Mouse (Mus musculus) heart, embryonic 14.5 days (tissue): ENCODE data around the gene Wdr11. TPM values are rescaled to one million over a fixed set of nuclear protein-coding genes. Genes with fewer than 3 reads are reported as not detected.

Experiments
- ATAC-seq: fragments of 200-750 bp; cut with Nextera tagmentation; 2 replicates; pipeline ENCODE4 v1.8.0; 2017; ENCODE audit warnings: low read depth, moderate TSS enrichment; ENCODE audit not compliant: insufficient number of reproducible peaks, insufficient read depth, low FRiP score
- H3K27ac ChIP-seq, 2 experiments: fragments of 200-500 bp in 1 of 2; fragments of 300-500 bp in 1 of 2; sonication (generic) in 1 of 2; replicated peaks in 1 of 2; 2 replicates each; pipeline ENCODE4 v1.5.1; 2012 to 2014; ENCODE audit warnings: low read depth in 2 of 2, low read length in 2 of 2, control low read depth in 1 of 2, mild to moderate bottlenecking in 1 of 2, mixed read lengths in 1 of 2; ENCODE audit not compliant: control insufficient read depth in 1 of 2, insufficient read depth in 1 of 2
- H3K27me3 ChIP-seq: fragments of 300-500 bp; sonication (generic); 2 replicates; pipeline ENCODE4 v1.6.1; 2014; ENCODE audit warnings: mild to moderate bottlenecking, low read length, control low read depth; ENCODE audit not compliant: control insufficient read depth, insufficient read depth
- H3K36me3 ChIP-seq: fragments of 300-500 bp; sonication (generic); 2 replicates; pipeline ENCODE4 v1.6.1; 2014; ENCODE audit warnings: mild to moderate bottlenecking, control low read depth, low read length, mixed read lengths; ENCODE audit not compliant: control insufficient read depth, insufficient read depth
- H3K4me1 ChIP-seq, 2 experiments: fragments of 200-500 bp in 1 of 2; fragments of 300-500 bp in 1 of 2; sonication (generic) in 1 of 2; 2 replicates each; pipeline ENCODE4 v1.6.1; 2012 to 2014; ENCODE audit warnings: low read length in 2 of 2, control low read depth in 1 of 2, mixed read lengths in 1 of 2; ENCODE audit not compliant: control insufficient read depth in 2 of 2, insufficient read depth in 2 of 2
- H3K4me2 ChIP-seq: fragments of 300-500 bp; sonication (generic); 2 replicates; pipeline ENCODE4 v1.6.1; 2014; ENCODE audit warnings: mild to moderate bottlenecking, low read length
- H3K4me3 ChIP-seq, 2 experiments: fragments of 200-500 bp in 1 of 2; fragments of 300-500 bp in 1 of 2; sonication (generic) in 1 of 2; 2 replicates each; pipeline ENCODE4 v1.5.1; 2012 to 2014; ENCODE audit warnings: low read length in 2 of 2, mild to moderate bottlenecking in 2 of 2, control low read depth in 1 of 2, low read depth in 1 of 2, moderate library complexity in 1 of 2; ENCODE audit not compliant: control insufficient read depth in 1 of 2, insufficient read depth in 1 of 2
- H3K9ac ChIP-seq: fragments of 300-500 bp; sonication (generic); 2 replicates; pipeline ENCODE4 v1.6.1; 2014; ENCODE audit warnings: mild to moderate bottlenecking, low read length
- H3K9me3 ChIP-seq: fragments of 300-500 bp; sonication (generic); 2 replicates; pipeline ENCODE4 v1.6.1; 2016; ENCODE audit warnings: low read length, control low read depth; ENCODE audit not compliant: control insufficient read depth
- WGBS: fragments of 180-500 bp; shearing (Covaris S2); extraction: QIAGEN DNeasy Blood & Tissue Kit; methylation state at CpG from one replicate; pipeline ENCODE4 v1.1.7; 2014; 5-methylcytosine and 5-hydroxymethylcytosine counted together
- polyA plus RNA-seq: library from polyadenylated mRNA; unstranded; fragments of >200 nt; fragmentation: Nextera tagmentation; extraction: Ambion mirVana; gene quantifications from 2 replicates; pipeline ENCODE4 v1.2.1, GENCODE M21; 2014

Gene Wdr11
- polyA plus RNA-seq, 1 experiment from 2014 or later: 29.5 TPM

DNA sequence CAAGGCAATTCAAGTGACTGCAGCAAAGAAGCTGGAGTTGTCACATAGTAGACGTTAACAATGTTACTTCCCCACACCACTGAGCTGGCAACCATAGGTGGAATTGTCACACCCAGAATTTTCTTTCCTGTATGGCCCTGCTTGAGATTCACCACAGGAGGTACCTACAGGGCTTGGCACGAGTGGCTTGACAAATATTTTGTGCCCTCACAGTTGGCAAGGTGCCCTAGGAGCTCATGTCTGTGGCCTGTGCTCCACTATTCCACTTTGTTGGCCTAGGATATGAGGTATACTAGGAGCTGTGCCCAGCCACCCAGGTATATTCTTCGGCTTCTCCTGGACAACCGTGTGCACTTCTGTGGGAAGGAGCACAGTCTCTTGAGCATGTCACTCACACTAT, 82.9 kb downstream of the Wdr11 start:
- Histone ChIP-seq H3K4me3 (no peak overlapping the region), H3K4me1 (no peaks in the 10 kb centered on the region), H3K9me3 (no peaks in the 10 kb centered on the region), H3K36me3 (no peaks in the 10 kb centered on the region), H3K4me2 (no peak overlapping the region), H3K27me3 (no peaks in the 10 kb centered on the region), H3K27ac (no peak overlapping the region), H3K9ac (no peak overlapping the region)
- no peak for ATAC-seq
- 75% methylated on average over 4 of the region's 4 CpGs for WGBS

DNA sequence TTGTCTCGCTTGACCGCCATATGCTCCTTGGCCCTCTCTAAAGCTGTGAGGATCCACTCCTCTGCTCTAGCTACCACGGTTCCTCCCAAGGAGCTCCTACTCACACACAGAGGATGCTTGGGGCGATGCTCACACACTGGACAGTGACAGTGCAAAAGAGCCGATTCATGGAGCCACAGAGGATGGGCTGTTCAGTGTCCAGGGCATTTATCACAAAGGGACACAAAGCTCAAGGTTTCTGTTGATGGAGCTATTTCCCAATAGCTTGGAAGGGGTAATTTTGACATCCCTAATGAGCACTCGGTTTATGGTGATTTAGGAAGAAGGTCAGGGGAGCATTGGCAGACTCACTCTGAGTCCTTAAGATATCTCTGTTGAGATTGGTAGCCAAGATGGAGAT, 84.2 kb downstream of the Wdr11 start:
- Histone ChIP-seq H3K4me1 (no peaks in the 10 kb centered on the region), H3K36me3 (no peaks in the 10 kb centered on the region), H3K27me3 (no peaks in the 10 kb centered on the region), H3K9me3 (no peaks in the 10 kb centered on the region), H3K4me3 (no peak overlapping the region), H3K4me2 (no peak overlapping the region), H3K27ac (no peak overlapping the region), H3K9ac (no peak overlapping the region)
- no peak for ATAC-seq
- 90% methylated on average over 6 of the region's 6 CpGs for WGBS

GRCm38 (mm10) chr7:129677141-129677540, 85.5 kb downstream of the Wdr11 start:
- H3K4me3 ChIP-seq: no peak overlapping the region
- H3K4me1 ChIP-seq: no peaks in the 10 kb centered on the region
- H3K9ac ChIP-seq: no peak overlapping the region
- no peak overlapping the region for H3K4me2 ChIP-seq
- H3K9me3 ChIP-seq: no peaks in the 10 kb centered on the region
- H3K36me3 ChIP-seq: no peaks in the 10 kb centered on the region
- ATAC-seq: no peak
- no peaks in the 10 kb centered on the region for H3K27me3 ChIP-seq
- 72% methylated on average over 4 of the region's 4 CpGs for WGBS
- H3K27ac ChIP-seq: no peak overlapping the region

DNA sequence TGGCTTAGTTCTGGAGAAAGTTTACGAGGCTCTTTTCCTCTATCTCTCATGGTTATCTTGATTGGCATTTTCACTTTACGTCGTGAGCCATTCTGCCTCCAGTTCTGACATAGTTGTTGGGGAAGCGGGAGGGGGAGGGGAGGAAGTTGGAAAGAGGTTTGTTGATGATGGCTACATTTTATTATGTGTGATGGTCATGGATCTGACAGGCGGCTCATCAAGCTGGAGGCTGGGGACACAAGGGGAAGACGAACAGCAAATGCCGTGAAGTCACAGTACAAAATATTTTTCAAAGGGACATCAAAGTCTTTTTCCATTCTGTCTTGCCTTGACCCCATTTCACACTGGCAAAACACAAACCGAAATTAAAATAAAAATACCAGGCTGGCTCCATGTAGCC, 86.8 kb downstream of the Wdr11 start:
- Histone ChIP-seq H3K27ac (no peak overlapping the region), H3K4me1 (peaks cover 6 to 7% of the 10 kb centered on the region in 2 experiments; a peak in 3 of 4 replicates), H3K4me2 (no peak overlapping the region), H3K4me3 (no peak overlapping the region), H3K36me3 (no peaks in the 10 kb centered on the region), H3K27me3 (no peaks in the 10 kb centered on the region), H3K9me3 (no peaks in the 10 kb centered on the region), H3K9ac (no peak overlapping the region)
- 67% methylated on average over 8 of the region's 8 CpGs for WGBS
- ATAC-seq: no peak

GRCm38 (mm10) chr7:129678972-129679371, 87.3 kb downstream of the Wdr11 start:
- Histone ChIP-seq H3K9ac (no peak overlapping the region), H3K27ac (no peak overlapping the region), H3K36me3 (no peaks in the 10 kb centered on the region), H3K27me3 (no peaks in the 10 kb centered on the region), H3K4me2 (no peak overlapping the region), H3K4me3 (no peak overlapping the region), H3K4me1 (peaks cover 6 to 7% of the 10 kb centered on the region in 2 experiments; a peak in 3 of 4 replicates), H3K9me3 (no peaks in the 10 kb centered on the region)
- WGBS: 76% methylated on average over 8 of the region's 8 CpGs
- ATAC-seq: no peak

DNA sequence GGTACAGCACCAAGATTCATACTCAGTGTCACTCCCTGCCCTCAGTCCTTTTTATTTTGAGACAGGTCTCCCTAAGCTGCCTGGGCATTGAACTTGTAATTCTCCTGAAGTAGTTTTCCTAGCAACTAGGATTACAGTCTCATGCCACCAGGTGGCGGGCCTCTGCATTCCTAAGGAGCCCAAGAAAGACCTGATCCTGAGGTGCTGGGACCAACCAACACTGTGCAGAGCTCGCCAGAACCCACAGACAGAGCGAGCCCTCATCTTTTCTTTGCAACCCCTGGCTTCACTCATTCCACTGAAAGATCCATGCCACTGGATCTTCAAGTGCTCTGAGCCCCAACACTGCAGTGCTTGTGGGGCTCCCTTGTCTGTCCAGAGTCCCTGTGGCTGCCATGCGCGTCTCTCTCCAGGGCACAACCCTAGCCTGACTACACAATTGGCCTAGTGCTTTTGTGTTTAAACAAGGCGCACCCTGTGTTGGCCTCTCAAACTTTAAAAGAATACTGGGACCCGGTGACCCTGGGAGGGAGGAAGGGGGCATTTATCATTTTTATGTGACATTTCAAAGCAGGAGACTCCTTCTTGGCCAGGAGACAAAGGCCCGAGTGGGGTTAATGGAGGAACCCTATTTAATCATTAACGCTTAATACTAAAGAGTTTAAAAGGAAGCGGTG, 89.0 kb downstream of the Wdr11 start:
- ATAC-seq: no peak
- Histone ChIP-seq H3K27me3 (no peaks in the 10 kb centered on the region), H3K9me3 (no peaks in the 10 kb centered on the region), H3K4me1 (peaks cover 6 to 7% of the 10 kb centered on the region in 2 experiments; a peak in 3 of 4 replicates), H3K4me2 (no peak overlapping the region), H3K36me3 (no peaks in the 10 kb centered on the region), H3K27ac (no peak overlapping the region), H3K9ac (no peak overlapping the region), H3K4me3 (no peak overlapping the region)
- 81% methylated on average over 10 of the region's 10 CpGs for WGBS

GRCm38 (mm10) chr7:129682525-129682924, 90.9 kb downstream of the Wdr11 start:
- ATAC-seq: no peak
- H3K4me1 ChIP-seq: peaks cover 6 to 7% of the 10 kb centered on the region in 2 experiments; a peak in 3 of 4 replicates
- 18% methylated on average over 3 of the region's 3 CpGs for WGBS

GRCm38 (mm10) chr7:129685326-129685725, 93.7 kb downstream of the Wdr11 start:
- H3K9me3 ChIP-seq: no peaks in the 10 kb centered on the region
- H3K36me3 ChIP-seq: no peaks in the 10 kb centered on the region
- no peak overlapping the region for H3K4me2 ChIP-seq
- WGBS: 73% methylated on average over 5 of the region's 5 CpGs
- no peaks in the 10 kb centered on the region for H3K27me3 ChIP-seq
- H3K4me3 ChIP-seq: no peak overlapping the region
- ATAC-seq: no peak
- H3K4me1 ChIP-seq: peaks cover 10 to 11% of the 10 kb centered on the region in 2 experiments; a peak in 3 of 4 replicates
- no peak overlapping the region for H3K9ac ChIP-seq
- H3K27ac ChIP-seq: no peak overlapping the region

More at GRCm38 (mm10) chr7:129682525-129682924, 90.9 kb downstream of the Wdr11 start:
- H3K27ac ChIP-seq: no peak overlapping the region
- H3K4me2 ChIP-seq: no peak overlapping the region
- H3K36me3 ChIP-seq: no peaks in the 10 kb centered on the region
- no peaks in the 10 kb centered on the region for H3K27me3 ChIP-seq
- H3K9ac ChIP-seq: no peak overlapping the region
- no peaks in the 10 kb centered on the region for H3K9me3 ChIP-seq
- H3K4me3 ChIP-seq: no peak overlapping the region
